Mouse (Mus musculus) retina, postnatal 1 day (tissue): ENCODE measurements around the gene Wdr93.
"Not testable (repeated sequence)": the region's sequence is repeated elsewhere in the genome, so short reads cannot be mapped to it uniquely, and the experiment has no call there.

ENCODE experiments used
- DNase-seq: peaks from one replicate; pipeline ENCODE4 v3.0.0-alpha.2; 2012

Wdr93 gene

GRCm38 (mm10) chr7:79756334-79756733 lies 13.4 kb downstream of the Wdr93 start:
- no peak for DNase-seq

GRCm38 (mm10) chr7:79758176-79758575 lies 15.2 kb downstream of the Wdr93 start:
- no peak for DNase-seq

GRCm38 (mm10) chr7:79759766-79760165 lies 16.8 kb downstream of the Wdr93 start:
- DNase-seq, result no peak

- DNase-seq, result no peak
Measured at GRCm38 (mm10) chr7:79761124-79761876, 18.3 kb downstream of the Wdr93 start.

GRCm38 (mm10) chr7:79762106-79762505 lies 19.1 kb downstream of the Wdr93 start:
- DNase-seq, result no peak

GRCm38 (mm10) chr7:79765991-79766390 lies 23.0 kb downstream of the Wdr93 start:
- no peak for DNase-seq

GRCm38 (mm10) chr7:79769664-79770063 lies 26.7 kb downstream of the Wdr93 start:
- DNase-seq, result no peak

- DNase-seq, result no peak
Measured at GRCm38 (mm10) chr7:79771561-79772512, 28.9 kb downstream of the Wdr93 start.

- DNase-seq, result peak; percentile 84
Measured at GRCm38 (mm10) chr7:79780647-79781626, 38.0 kb downstream of the Wdr93 start.

GRCm38 (mm10) chr7:79781826-79782515 lies 39.0 kb downstream of the Wdr93 start:
- no peak for DNase-seq

GRCm38 (mm10) chr7:79782516-79782855 lies 39.5 kb downstream of the Wdr93 start:
- no peak for DNase-seq

GRCm38 (mm10) chr7:79786295-79786694 lies 43.3 kb downstream of the Wdr93 start:
- peak; percentile 77 for DNase-seq

GRCm38 (mm10) chr7:79789812-79790211 lies 46.8 kb downstream of the Wdr93 start:
- not testable (repeated sequence) for DNase-seq

- DNase-seq, result peak; percentile 67
Measured at GRCm38 (mm10) chr7:79792635-79793421, 49.9 kb downstream of the Wdr93 start.

- DNase-seq, result no peak
Measured at GRCm38 (mm10) chr7:79793688-79794087, 50.7 kb downstream of the Wdr93 start, which contains the start of gene Mesp1. Gene Mesp1, minus strand, starts transcription at chr7:79793788.

- DNase-seq, result peak; percentile 77
Measured at GRCm38 (mm10) chr7:79798606-79799005, 55.6 kb downstream of the Wdr93 start.

- DNase-seq, result peak; percentile 84
Measured at GRCm38 (mm10) chr7:79799048-79799447, 56.1 kb downstream of the Wdr93 start.

GRCm38 (mm10) chr7:79799506-79799905 lies 56.5 kb downstream of the Wdr93 start:
- DNase-seq, result no peak

GRCm38 (mm10) chr7:79800336-79800735 lies 57.4 kb downstream of the Wdr93 start:
- DNase-seq, result no peak

GRCm38 (mm10) chr7:79801391-79801790 lies 58.4 kb downstream of the Wdr93 start:
- DNase-seq, result no peak

GRCm38 (mm10) chr7:79802037-79802436 lies 59.1 kb downstream of the Wdr93 start:
- DNase-seq, result no peak
